Mouse (Mus musculus) ovary, adult 10 weeks (tissue): ENCODE data around the gene Gm43552. TPM values are rescaled to one million over a fixed set of nuclear protein-coding genes. Genes with fewer than 3 reads are reported as not detected.

ENCODE experiments used
- polyA plus RNA-seq: library from polyadenylated mRNA; stranded (reverse); fragments of 350-450 nt; fragmentation: Illumina TruSeq; extraction: RNeasy Lipid Tissue Mini Kit (QIAGEN cat#74804); gene quantifications from one replicate; pipeline ENCODE4 v1.2.3, GENCODE M21; 2014

Gm43552 gene
- not detected for polyA plus RNA-seq

DNA sequence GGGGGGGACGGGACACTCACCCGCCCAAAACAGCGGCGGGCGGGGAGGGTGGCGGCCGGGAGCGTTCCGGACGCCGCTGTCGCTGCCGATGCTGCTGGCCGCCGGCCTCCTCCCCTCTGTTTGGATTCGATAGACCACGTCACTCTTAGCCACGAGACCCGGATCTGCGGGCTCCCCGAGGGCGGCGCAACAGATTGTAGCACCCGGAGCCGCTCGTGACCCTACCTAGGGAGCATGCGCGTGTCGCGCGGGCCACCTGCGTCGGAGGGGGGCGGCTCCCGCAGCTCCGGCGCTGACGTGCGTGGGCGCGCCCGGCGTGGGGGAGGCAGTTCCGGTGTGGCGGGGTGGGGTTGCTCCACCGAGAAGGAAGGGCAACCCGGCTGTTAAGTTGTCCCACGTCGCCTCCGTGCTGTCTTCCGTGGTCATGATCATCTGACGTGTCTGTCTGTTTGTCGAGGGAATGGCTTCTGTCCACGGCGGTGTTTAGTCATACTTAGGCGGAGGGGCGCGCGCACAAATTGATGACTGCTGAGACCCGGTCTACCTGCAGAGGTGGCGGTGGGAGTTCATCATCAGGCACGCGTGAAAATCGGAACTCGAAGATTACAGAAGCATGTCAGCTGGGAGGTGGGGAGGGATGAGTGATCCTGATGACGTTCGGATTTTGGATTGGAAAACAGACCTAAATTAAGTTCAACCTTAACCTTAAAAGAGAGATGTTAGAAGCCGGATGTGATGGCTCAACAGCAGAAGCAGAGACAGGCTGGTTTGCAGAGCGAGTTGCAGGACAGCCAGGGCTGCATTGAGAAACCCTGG, at the start of gene Gm43552:
Gm43552 (minus strand) TSS at position 118 of the 816 bp plus-strand sequence.

DNA sequence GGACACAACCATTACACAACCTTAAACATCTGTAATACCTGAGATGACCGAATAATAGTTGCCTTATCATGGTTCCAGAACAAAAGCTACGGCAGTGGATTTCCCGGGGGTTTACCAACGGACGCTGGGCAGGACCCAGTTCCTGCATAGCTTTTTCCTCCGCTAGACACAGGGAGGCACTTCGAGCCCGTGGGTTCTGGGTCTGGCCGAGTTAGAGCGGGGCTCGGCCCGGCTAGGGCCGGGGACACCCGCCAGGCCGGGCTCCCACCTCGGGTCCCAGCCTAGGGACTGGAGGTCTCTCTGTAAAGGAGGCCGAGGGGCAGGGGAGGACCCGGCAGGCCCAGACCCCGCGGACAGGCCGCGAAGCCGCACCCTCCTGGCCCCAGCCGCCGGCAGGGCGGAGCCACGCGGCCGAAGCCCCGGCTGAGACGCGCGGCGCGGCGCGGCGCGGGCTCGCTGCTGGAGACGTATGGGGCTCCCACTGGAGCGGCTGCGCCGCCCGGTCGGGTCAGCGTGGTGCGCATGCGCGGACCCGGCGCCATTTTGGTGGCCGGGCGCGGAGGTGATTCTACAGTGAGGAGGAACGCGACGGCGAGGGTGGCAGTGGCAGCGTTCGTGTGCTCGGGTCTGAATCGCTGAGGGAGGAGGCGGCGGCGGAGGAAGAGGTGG, 44.3 kb upstream of the Gm43552 start, which contains the start of the genes Smim14 and Ube2k:
Smim14 (minus strand) TSS at position 434 of the 669 bp plus-strand sequence.
Ube2k (plus strand) TSS at position 483 of the 669 bp plus-strand sequence.

GRCm38 (mm10) chr5:65435806-65436561, 56.6 kb downstream of the Gm43552 start, which contains the start of gene Ugdh:
Gene Ugdh (minus strand): TSS chr5:65435949.

GRCm38 (mm10) chr5:65390648-65391644, 101.7 kb downstream of the Gm43552 start, which contains the start of the genes Rpl9 and Lias:
Gene Rpl9 (minus strand): TSS chr5:65391444.
Gene Lias (plus strand): TSS chr5:65391497.

Other genes starting within 250 kb of the Gm43552 start
- 51.5 TPM for gene Rfc1, start 157.2 kb downstream of the Gm43552 start, polyA plus RNA-seq
- gene Klb, start 144.5 kb downstream of the Gm43552 start, polyA plus RNA-seq: 0.37 TPM
- gene Rpl9, start 101.4 kb downstream of the Gm43552 start, polyA plus RNA-seq: 1,219 TPM
- gene Lias, start 101.3 kb downstream of the Gm43552 start, polyA plus RNA-seq: 73.1 TPM
- 160 TPM for gene Ugdh, start 56.9 kb downstream of the Gm43552 start, polyA plus RNA-seq
- 281 TPM for gene Smim14, start 44.4 kb upstream of the Gm43552 start, polyA plus RNA-seq
- 129 TPM for gene Ube2k, start 44.4 kb upstream of the Gm43552 start, polyA plus RNA-seq
- 261 TPM for gene Pds5a, start 205.4 kb upstream of the Gm43552 start, polyA plus RNA-seq